Mouse (Mus musculus): Measurements from ENCODE around the gene Rbfox2. TPM values are rescaled to one million over a fixed set of nuclear protein-coding genes. Genes with fewer than 3 reads are reported as not detected.

Gene Rbfox2
- polyA plus RNA-seq, 2 experiments = 94.7 to 189 TPM

DNA sequence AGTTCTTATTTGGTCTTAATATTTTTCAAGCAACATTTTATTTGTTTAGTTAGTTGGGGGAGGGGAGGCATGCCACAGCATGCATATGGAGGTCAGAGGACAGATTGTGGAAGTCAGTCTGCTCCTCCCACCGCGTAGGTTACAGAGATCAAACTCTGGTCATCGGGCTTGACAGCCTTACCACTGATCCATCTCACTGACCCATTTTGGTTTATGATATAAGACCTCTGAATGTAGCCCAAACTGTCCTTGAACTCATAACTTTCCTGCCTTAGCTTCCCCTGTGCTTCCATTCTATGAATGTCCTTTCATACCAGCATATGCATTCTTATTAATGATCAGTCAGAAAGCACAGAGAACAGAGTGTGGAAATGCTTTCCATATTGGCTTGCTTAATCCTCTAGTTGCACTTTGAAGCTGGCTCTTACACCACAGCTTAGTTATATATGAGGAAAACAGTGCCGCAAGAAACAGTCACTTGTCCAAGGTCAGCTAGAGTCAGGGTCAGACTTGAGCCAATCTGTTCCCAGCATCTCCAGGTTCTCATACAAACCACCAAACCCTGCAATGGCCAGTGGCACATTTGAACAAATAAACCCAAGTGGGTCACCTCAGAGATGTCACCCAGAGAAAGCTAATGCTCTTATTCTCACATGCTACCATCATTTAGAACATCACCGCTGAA, 62.8 kb downstream of the Rbfox2 start:
- Histone ChIP-seq H3K9me3 (ENCODE audit: control insufficient read depth, low read length) (no peaks in the 10 kb centered on the region), H3K36me3 (ENCODE audit: control insufficient read depth, insufficient read depth, low read length) (no peaks in the 10 kb centered on the region), H3K9ac (ENCODE audit: low read depth, low read length, severe bottlenecking) (no peak overlapping the region), H3K4me3 (replicated peaks; ENCODE audit: low read length) (no peak overlapping the region), H3K27ac (replicated peaks; ENCODE audit: low read depth, low read length) (no peak overlapping the region), H3K4me1 (ENCODE audit: control insufficient read depth, insufficient read depth, low read length) (peaks cover 15% of the 10 kb centered on the region), H3K4me2 (replicated peaks; ENCODE audit: low read depth, low read length, severe bottlenecking) (no peak overlapping the region), H3K27me3 (ENCODE audit: control insufficient read depth, insufficient read depth, low read length) (no peaks in the 10 kb centered on the region)
- no peak for DNase-seq (ENCODE audit: low spot score)
- no peak for ATAC-seq (ENCODE audit: low FRiP score, low read depth)
- 80% methylated on average over 5 of the region's 5 CpGs for WGBS
- TF ChIP-seq POLR2A (IDR thresholded peaks at IDR 0.05; ENCODE audit: borderline replicate concordance, extremely low read depth, insufficient read depth, insufficient read length) = no peak

GRCm38 (mm10) chr15:77240607-77241006, 66.2 kb downstream of the Rbfox2 start:
- Histone ChIP-seq H3K27ac (replicated peaks; ENCODE audit: low read depth, low read length) (no peak overlapping the region), H3K4me3 (replicated peaks; ENCODE audit: low read length) (no peak overlapping the region), H3K27me3 (ENCODE audit: control insufficient read depth, insufficient read depth, low read length) (no peaks in the 10 kb centered on the region), H3K9ac (ENCODE audit: low read depth, low read length, severe bottlenecking) (no peak overlapping the region), H3K4me2 (replicated peaks; ENCODE audit: low read depth, low read length, severe bottlenecking) (no peak overlapping the region), H3K4me1 (ENCODE audit: control insufficient read depth, insufficient read depth, low read length) (peaks cover 10% of the 10 kb centered on the region), H3K36me3 (ENCODE audit: control insufficient read depth, insufficient read depth, low read length) (no peaks in the 10 kb centered on the region), H3K9me3 (ENCODE audit: control insufficient read depth, low read length) (no peaks in the 10 kb centered on the region)
- no peak for TF ChIP-seq POLR2A (IDR thresholded peaks at IDR 0.05; ENCODE audit: borderline replicate concordance, extremely low read depth, insufficient read depth, insufficient read length)
- 82% methylated on average over 4 of the region's 4 CpGs for WGBS
- DNase-seq (ENCODE audit: low spot score) = no peak
- no peak for ATAC-seq (ENCODE audit: low FRiP score, low read depth)

GRCm38 (mm10) chr15:77239564-77239963, 67.2 kb downstream of the Rbfox2 start:
- no peak for ATAC-seq (ENCODE audit: low FRiP score, low read depth)
- Histone ChIP-seq H3K4me2 (replicated peaks; ENCODE audit: low read depth, low read length, severe bottlenecking) (no peak overlapping the region), H3K9ac (ENCODE audit: low read depth, low read length, severe bottlenecking) (no peak overlapping the region), H3K36me3 (ENCODE audit: control insufficient read depth, insufficient read depth, low read length) (no peaks in the 10 kb centered on the region), H3K27ac (replicated peaks; ENCODE audit: low read depth, low read length) (no peak overlapping the region), H3K4me1 (ENCODE audit: control insufficient read depth, insufficient read depth, low read length) (peaks cover 5% of the 10 kb centered on the region), H3K9me3 (ENCODE audit: control insufficient read depth, low read length) (no peaks in the 10 kb centered on the region), H3K27me3 (ENCODE audit: control insufficient read depth, insufficient read depth, low read length) (no peaks in the 10 kb centered on the region), H3K4me3 (replicated peaks; ENCODE audit: low read length) (no peak overlapping the region)
- TF ChIP-seq POLR2A (IDR thresholded peaks at IDR 0.05; ENCODE audit: borderline replicate concordance, extremely low read depth, insufficient read depth, insufficient read length) = no peak
- no peak for DNase-seq (ENCODE audit: low spot score)
- 87% methylated on average over 4 of the region's 4 CpGs for WGBS

GRCm38 (mm10) chr15:77237661-77238060, 69.1 kb downstream of the Rbfox2 start:
- peaks cover 15% of the 10 kb centered on the region for H3K4me1 ChIP-seq (ENCODE audit: control insufficient read depth, insufficient read depth, low read length)
- DNase-seq (ENCODE audit: low spot score) = no peak
- no peak overlapping the region for H3K4me2 ChIP-seq (replicated peaks; ENCODE audit: low read depth, low read length, severe bottlenecking)
- no peak for ATAC-seq (ENCODE audit: low FRiP score, low read depth)
- WGBS = 39% methylated on average over 1 of the region's 1 CpGs
- H3K27ac ChIP-seq (replicated peaks; ENCODE audit: low read depth, low read length) = no peak overlapping the region
- H3K9me3 ChIP-seq (ENCODE audit: control insufficient read depth, low read length) = no peaks in the 10 kb centered on the region
- H3K36me3 ChIP-seq (ENCODE audit: control insufficient read depth, insufficient read depth, low read length) = no peaks in the 10 kb centered on the region
- TF ChIP-seq POLR2A (IDR thresholded peaks at IDR 0.05; ENCODE audit: borderline replicate concordance, extremely low read depth, insufficient read depth, insufficient read length) = no peak
- no peak overlapping the region for H3K9ac ChIP-seq (ENCODE audit: low read depth, low read length, severe bottlenecking)
- no peak overlapping the region for H3K4me3 ChIP-seq (replicated peaks; ENCODE audit: low read length)
- no peaks in the 10 kb centered on the region for H3K27me3 ChIP-seq (ENCODE audit: control insufficient read depth, insufficient read depth, low read length)

GRCm38 (mm10) chr15:77236055-77236567, 70.7 kb downstream of the Rbfox2 start:
- no peak for DNase-seq (ENCODE audit: low spot score)
- no peak for ATAC-seq (ENCODE audit: low FRiP score, low read depth)
- H3K4me2 ChIP-seq (replicated peaks; ENCODE audit: low read depth, low read length, severe bottlenecking) = no peak overlapping the region
- H3K4me1 ChIP-seq (ENCODE audit: control insufficient read depth, insufficient read depth, low read length) = peaks cover 15% of the 10 kb centered on the region
- H3K9me3 ChIP-seq (ENCODE audit: control insufficient read depth, low read length) = no peaks in the 10 kb centered on the region
- H3K27ac ChIP-seq (replicated peaks; ENCODE audit: low read depth, low read length) = no peak overlapping the region
- no peak overlapping the region for H3K9ac ChIP-seq (ENCODE audit: low read depth, low read length, severe bottlenecking)
- H3K36me3 ChIP-seq (ENCODE audit: control insufficient read depth, insufficient read depth, low read length) = no peaks in the 10 kb centered on the region
- no peak for TF ChIP-seq POLR2A (IDR thresholded peaks at IDR 0.05; ENCODE audit: borderline replicate concordance, extremely low read depth, insufficient read depth, insufficient read length)
- no peaks in the 10 kb centered on the region for H3K27me3 ChIP-seq (ENCODE audit: control insufficient read depth, insufficient read depth, low read length)
- WGBS = 83% methylated on average over 7 of the region's 7 CpGs
- no peak overlapping the region for H3K4me3 ChIP-seq (replicated peaks; ENCODE audit: low read length)
